Mouse (Mus musculus) heart, embryonic 12.5 days (tissue): ENCODE results near the gene Exo5. TPM values are rescaled to one million over a fixed set of nuclear protein-coding genes. Genes with fewer than 3 reads are reported as not detected.

Source experiments
- ATAC-seq: fragments of 200-750 bp; cut with Nextera tagmentation; 2 replicates; pipeline ENCODE4 v1.8.0; 2017; ENCODE audit warnings: moderate TSS enrichment, moderate library complexity; ENCODE audit not compliant: insufficient number of reproducible peaks, low FRiP score
- H3K27ac ChIP-seq: fragments of 300-500 bp; sonication (generic); 2 replicates; pipeline ENCODE4 v1.5.1; 2016; ENCODE audit warnings: mild to moderate bottlenecking, moderate library complexity; ENCODE audit not compliant: poor library complexity, severe bottlenecking
- H3K27me3 ChIP-seq: fragments of 300-500 bp; sonication (generic); replicated peaks from 2 replicates; pipeline ENCODE4 v1.6.1; 2016; ENCODE audit warnings: mild to moderate bottlenecking, moderate library complexity
- H3K36me3 ChIP-seq: fragments of 300-500 bp; sonication (generic); 2 replicates; pipeline ENCODE4 v1.6.1; 2016; ENCODE audit warnings: mild to moderate bottlenecking, moderate library complexity
- H3K4me1 ChIP-seq: fragments of 300-500 bp; sonication (generic); replicated peaks from 2 replicates; pipeline ENCODE4 v1.6.1; 2016; ENCODE audit warnings: mild to moderate bottlenecking
- H3K4me2 ChIP-seq: fragments of 300-500 bp; sonication (generic); 2 replicates; pipeline ENCODE4 v1.6.1; 2016; ENCODE audit warnings: mild to moderate bottlenecking, moderate library complexity
- H3K4me3 ChIP-seq: fragments of 300-500 bp; sonication (generic); 2 replicates; pipeline ENCODE4 v1.5.1; 2016; ENCODE audit warnings: mild to moderate bottlenecking
- H3K9ac ChIP-seq: fragments of 300-500 bp; sonication (generic); 2 replicates; pipeline ENCODE4 v1.6.1; 2016; ENCODE audit warnings: mild to moderate bottlenecking, moderate library complexity
- H3K9me3 ChIP-seq: fragments of 300-500 bp; sonication (generic); replicated peaks from 2 replicates; pipeline ENCODE4 v1.6.1; 2016; ENCODE audit warnings: mild to moderate bottlenecking, moderate library complexity
- WGBS: fragments of 180-500 bp; shearing (Covaris S2); methylation state at CpG from one replicate; pipeline ENCODE4 v1.1.7; 2016; 5-methylcytosine and 5-hydroxymethylcytosine counted together
- polyA plus RNA-seq: library from polyadenylated mRNA; unstranded; fragments of >200 nt; fragmentation: Nextera tagmentation; extraction: Ambion mirVana; gene quantifications from 2 replicates; pipeline ENCODE4 v1.2.1, GENCODE M21; 2016

The Exo5 gene
- polyA plus RNA-seq, 1 experiment from 2014 or later, result 11.9 TPM

GRCm38 (mm10) chr4:120948938-120949337 is 24.1 kb upstream of the Exo5 start:
- H3K4me3 ChIP-seq, result peak overlapping the region; percentile 69
- H3K36me3 ChIP-seq, result peaks cover 41% of the 10 kb centered on the region
- no peaks in the 10 kb centered on the region for H3K27me3 ChIP-seq
- peaks cover 8% of the 10 kb centered on the region; the same call in 1 of the 2 replicates for H3K4me1 ChIP-seq
- H3K27ac ChIP-seq, result peak overlapping the region; percentile 52
- H3K9ac ChIP-seq, result peak overlapping the region; percentile 47
- 42% methylated on average over 3 of the region's 3 CpGs for WGBS
- H3K4me2 ChIP-seq, result peak overlapping the region; percentile 80
- H3K9me3 ChIP-seq, result no peaks in the 10 kb centered on the region
- ATAC-seq, result no peak

GRCm38 (mm10) chr4:120935006-120935405 is 10.2 kb upstream of the Exo5 start:
- Histone ChIP-seq H3K9me3 (peaks cover 12% of the 10 kb centered on the region), H3K9ac (no peak overlapping the region), H3K4me2 (no peak overlapping the region), H3K27ac (no peak overlapping the region), H3K4me1 (no peaks in the 10 kb centered on the region), H3K4me3 (no peak overlapping the region), H3K27me3 (no peaks in the 10 kb centered on the region), H3K36me3 (peaks cover 41% of the 10 kb centered on the region)
- 69% methylated on average over 3 of the region's 3 CpGs for WGBS
- ATAC-seq, result no peak

GRCm38 (mm10) chr4:120930736-120931135 is 5.9 kb upstream of the Exo5 start:
- no peak overlapping the region for H3K27ac ChIP-seq
- 92% methylated on average over 18 of the region's 18 CpGs for WGBS
- H3K36me3 ChIP-seq, result peaks cover 42% of the 10 kb centered on the region
- no peaks in the 10 kb centered on the region for H3K27me3 ChIP-seq
- H3K9me3 ChIP-seq, result peaks cover 16% of the 10 kb centered on the region
- H3K4me3 ChIP-seq, result no peak overlapping the region
- H3K4me1 ChIP-seq, result no peaks in the 10 kb centered on the region
- no peak overlapping the region for H3K9ac ChIP-seq
- ATAC-seq, result no peak
- H3K4me2 ChIP-seq, result no peak overlapping the region

GRCm38 (mm10) chr4:120928686-120929085 is 3.9 kb upstream of the Exo5 start:
- 79% methylated on average over 3 of the region's 3 CpGs for WGBS
- no peak for ATAC-seq
- H3K27me3 ChIP-seq, result no peaks in the 10 kb centered on the region
- no peak overlapping the region for H3K9ac ChIP-seq
- H3K9me3 ChIP-seq, result peaks cover 16% of the 10 kb centered on the region
- no peak overlapping the region for H3K4me2 ChIP-seq
- 0 out of 2 replicates have a peak, but pooled peaks cover 8% of the 10 kb centered on the region for H3K4me1 ChIP-seq
- H3K27ac ChIP-seq, result no peak overlapping the region
- H3K36me3 ChIP-seq, result peaks cover 27% of the 10 kb centered on the region
- H3K4me3 ChIP-seq, result no peak overlapping the region

- Histone ChIP-seq H3K4me3 (peak overlapping the region; percentile 89), H3K4me2 (peak overlapping the region; percentile 78), H3K9ac (peak overlapping the region; percentile 77), H3K36me3 (peaks cover 29% of the 10 kb centered on the region), H3K4me1 (0 out of 2 replicates have a peak, but pooled peaks cover 11% of the 10 kb centered on the region), H3K9me3 (peaks cover 5% of the 10 kb centered on the region), H3K27ac (peak overlapping the region; percentile 90), H3K27me3 (no peaks in the 10 kb centered on the region)
- WGBS, result 19% methylated on average over 3 of the region's 3 CpGs
- ATAC-seq, result peak; percentile 72; the same call in 1 of the 2 replicates
Measured at GRCm38 (mm10) chr4:120925386-120925785, 569 bp upstream of the Exo5 start.

- Histone ChIP-seq H3K9me3 (no peaks in the 10 kb centered on the region), H3K4me2 (no peak overlapping the region), H3K4me1 (0 out of 2 replicates have a peak, but pooled peaks cover 11% of the 10 kb centered on the region), H3K27ac (no peak overlapping the region), H3K27me3 (no peaks in the 10 kb centered on the region), H3K36me3 (peaks cover 33% of the 10 kb centered on the region), H3K9ac (no peak overlapping the region), H3K4me3 (no peak overlapping the region)
- ATAC-seq, result no peak
- 95% methylated on average over 8 of the region's 8 CpGs for WGBS
Measured at GRCm38 (mm10) chr4:120921461-120921860, 3.4 kb downstream of the Exo5 start.

GRCm38 (mm10) chr4:120914501-120914900 is 10.3 kb downstream of the Exo5 start:
- Histone ChIP-seq H3K4me2 (no peak overlapping the region), H3K27me3 (0 out of 2 replicates have a peak, but pooled peaks cover 5% of the 10 kb centered on the region), H3K4me1 (no peaks in the 10 kb centered on the region), H3K36me3 (0 out of 2 replicates have a peak, but pooled peaks cover 2% of the 10 kb centered on the region), H3K27ac (no peak overlapping the region), H3K9me3 (no peaks in the 10 kb centered on the region), H3K4me3 (no peak overlapping the region), H3K9ac (no peak overlapping the region)
- WGBS, result 67% methylated on average over 4 of the region's 4 CpGs
- ATAC-seq, result no peak

- Histone ChIP-seq H3K4me2 (no peak overlapping the region), H3K4me3 (no peak overlapping the region)
- 47% methylated on average over 1 of the region's 1 CpGs for WGBS
Measured at GRCm38 (mm10) chr4:120913861-120914260, 11.0 kb downstream of the Exo5 start.

GRCm38 (mm10) chr4:120913443-120913842 is 11.4 kb downstream of the Exo5 start:
- H3K4me1 ChIP-seq, result no peaks in the 10 kb centered on the region
- WGBS, result 60% methylated on average over 8 of the region's 8 CpGs
- H3K4me2 ChIP-seq, result no peak overlapping the region
- no peak overlapping the region for H3K27ac ChIP-seq
- H3K4me3 ChIP-seq, result no peak overlapping the region
- no peak for ATAC-seq
- no peak overlapping the region for H3K9ac ChIP-seq
- H3K36me3 ChIP-seq, result no peaks in the 10 kb centered on the region
- H3K27me3 ChIP-seq, result 0 out of 2 replicates have a peak, but pooled peaks cover 5% of the 10 kb centered on the region
- H3K9me3 ChIP-seq, result no peaks in the 10 kb centered on the region

More at GRCm38 (mm10) chr4:120913861-120914260, 11.0 kb downstream of the Exo5 start:
- no peaks in the 10 kb centered on the region for H3K9me3 ChIP-seq
- 0 out of 2 replicates have a peak, but pooled peaks cover 5% of the 10 kb centered on the region for H3K27me3 ChIP-seq
- ATAC-seq, result no peak
- H3K9ac ChIP-seq, result no peak overlapping the region
- no peaks in the 10 kb centered on the region for H3K36me3 ChIP-seq
- H3K4me1 ChIP-seq, result no peaks in the 10 kb centered on the region
- no peak overlapping the region for H3K27ac ChIP-seq

- 49% methylated on average over 4 of the region's 4 CpGs for WGBS
Measured at GRCm38 (mm10) chr4:120912866-120913265, 12.0 kb downstream of the Exo5 start.

GRCm38 (mm10) chr4:120911086-120911485 is 13.7 kb downstream of the Exo5 start:
- no peak overlapping the region for H3K4me3 ChIP-seq

More at GRCm38 (mm10) chr4:120912866-120913265, 12.0 kb downstream of the Exo5 start:
- Histone ChIP-seq H3K27me3 (0 out of 2 replicates have a peak, but pooled peaks cover 5% of the 10 kb centered on the region), H3K4me1 (no peaks in the 10 kb centered on the region), H3K4me3 (no peak overlapping the region), H3K27ac (no peak overlapping the region), H3K4me2 (no peak overlapping the region), H3K9me3 (no peaks in the 10 kb centered on the region), H3K36me3 (no peaks in the 10 kb centered on the region), H3K9ac (no peak overlapping the region)
- no peak for ATAC-seq

More at GRCm38 (mm10) chr4:120911086-120911485, 13.7 kb downstream of the Exo5 start:
- Histone ChIP-seq H3K4me1 (no peaks in the 10 kb centered on the region), H3K27ac (no peak overlapping the region), H3K27me3 (0 out of 2 replicates have a peak, but pooled peaks cover 5% of the 10 kb centered on the region), H3K9me3 (no peaks in the 10 kb centered on the region), H3K9ac (no peak overlapping the region), H3K36me3 (no peaks in the 10 kb centered on the region), H3K4me2 (no peak overlapping the region)
- no peak for ATAC-seq
- 77% methylated on average over 6 of the region's 6 CpGs for WGBS
